Mouse (Mus musculus): ENCODE results near the gene Arpp21.

Arpp21 gene

DNA sequence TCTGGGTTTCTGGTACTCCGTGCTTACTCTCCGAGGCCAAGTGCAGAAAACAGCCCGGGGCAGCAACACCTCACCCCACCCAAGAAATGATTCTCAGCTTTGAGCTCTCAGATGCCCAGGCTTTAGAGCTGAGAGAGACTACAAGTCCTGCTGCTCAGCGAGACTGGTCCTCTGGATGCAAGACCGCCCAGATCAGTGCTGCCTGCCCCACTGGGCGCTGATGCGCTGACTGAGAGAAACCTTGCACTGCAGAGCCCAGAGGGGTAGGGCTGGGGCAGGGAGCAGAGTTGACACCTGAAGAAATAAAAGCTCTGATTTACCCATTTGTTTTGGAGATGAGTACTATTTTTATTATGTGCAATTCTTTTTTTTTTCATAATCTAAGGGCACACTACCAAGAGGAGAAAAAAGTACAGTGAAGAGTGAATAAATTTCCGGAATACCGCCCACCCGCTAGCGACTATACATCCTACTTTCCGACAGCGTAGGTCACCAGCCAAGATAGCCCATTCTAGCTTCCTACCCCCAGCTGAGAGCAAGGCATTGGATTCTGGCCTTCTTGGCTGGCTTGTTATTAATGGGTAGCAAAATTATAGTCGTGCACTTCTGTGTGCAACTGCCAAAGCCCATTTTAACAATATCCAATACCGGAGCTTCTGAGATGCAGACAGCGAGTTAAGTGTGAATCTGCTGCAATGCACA lies at the start of gene Arpp21:
TSS of gene Arpp21 (minus strand) at position 243 of the 702 bp plus-strand sequence.
- in situ Hi-C loops (cut with MboI; ENCODE audit: unreplicated experiment in 2 of 2), result no loop called here

DNA sequence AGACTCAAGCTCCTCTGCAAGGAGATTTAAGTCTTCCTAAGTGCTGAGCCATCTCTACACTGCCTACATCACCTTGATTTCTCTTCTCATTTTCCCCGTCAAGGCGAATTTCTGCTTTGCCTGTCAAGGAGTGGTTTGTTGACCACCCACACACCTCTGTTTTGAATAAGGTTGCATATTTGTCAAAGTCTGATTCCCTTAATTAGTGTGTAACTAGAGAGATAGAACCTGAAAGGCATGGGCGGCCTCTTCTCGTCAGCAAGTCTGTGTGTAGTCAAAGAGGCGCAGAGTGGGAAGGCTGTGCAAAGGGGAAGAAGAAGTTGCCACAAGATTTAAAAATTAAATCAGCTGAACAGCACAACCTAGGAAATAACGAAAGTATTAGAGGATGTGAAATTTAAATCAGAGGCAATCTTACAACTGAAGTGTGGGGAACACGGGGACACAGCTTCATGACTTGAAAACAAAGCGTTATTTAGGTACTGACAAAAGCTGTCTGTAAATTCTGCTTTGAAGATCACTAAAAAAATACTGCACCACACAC lies 36.8 kb upstream of the Arpp21 start:
- in situ Hi-C loops (cut with MboI; ENCODE audit: unreplicated experiment in 2 of 2), result no loop called here

DNA sequence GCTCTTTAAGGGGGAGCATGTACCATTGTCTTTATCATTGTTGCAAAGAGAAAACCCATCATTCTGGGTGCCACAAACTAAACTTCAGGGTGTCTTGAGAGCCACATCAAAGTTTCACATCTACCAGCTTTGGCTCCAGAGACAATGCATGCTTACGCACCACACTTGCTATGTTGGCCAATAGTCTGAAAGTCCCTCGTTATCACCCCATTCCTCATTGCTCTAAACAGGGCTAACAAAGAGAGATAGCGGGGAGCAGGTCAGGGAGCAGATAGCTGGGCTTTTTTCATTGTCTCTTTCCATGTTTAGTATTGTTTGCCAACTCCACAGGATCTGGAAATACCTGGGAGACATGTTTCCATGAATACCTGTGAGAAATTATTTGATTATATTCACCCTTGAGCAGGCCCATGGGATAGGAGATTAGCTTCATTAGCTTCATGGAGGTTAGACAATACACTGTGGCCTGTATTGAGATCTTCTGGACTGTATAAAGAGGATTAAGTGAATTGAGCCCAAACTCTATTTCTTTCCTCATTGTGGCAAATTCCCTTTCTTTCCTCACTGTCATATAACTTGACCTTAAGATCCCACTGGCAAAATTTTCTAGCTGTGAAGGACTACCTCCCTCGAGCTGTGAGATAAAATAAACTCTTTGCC lies 29.4 kb upstream of the Arpp21 start:
- in situ Hi-C loops (cut with MboI; ENCODE audit: unreplicated experiment in 2 of 2), result no loop called here

DNA sequence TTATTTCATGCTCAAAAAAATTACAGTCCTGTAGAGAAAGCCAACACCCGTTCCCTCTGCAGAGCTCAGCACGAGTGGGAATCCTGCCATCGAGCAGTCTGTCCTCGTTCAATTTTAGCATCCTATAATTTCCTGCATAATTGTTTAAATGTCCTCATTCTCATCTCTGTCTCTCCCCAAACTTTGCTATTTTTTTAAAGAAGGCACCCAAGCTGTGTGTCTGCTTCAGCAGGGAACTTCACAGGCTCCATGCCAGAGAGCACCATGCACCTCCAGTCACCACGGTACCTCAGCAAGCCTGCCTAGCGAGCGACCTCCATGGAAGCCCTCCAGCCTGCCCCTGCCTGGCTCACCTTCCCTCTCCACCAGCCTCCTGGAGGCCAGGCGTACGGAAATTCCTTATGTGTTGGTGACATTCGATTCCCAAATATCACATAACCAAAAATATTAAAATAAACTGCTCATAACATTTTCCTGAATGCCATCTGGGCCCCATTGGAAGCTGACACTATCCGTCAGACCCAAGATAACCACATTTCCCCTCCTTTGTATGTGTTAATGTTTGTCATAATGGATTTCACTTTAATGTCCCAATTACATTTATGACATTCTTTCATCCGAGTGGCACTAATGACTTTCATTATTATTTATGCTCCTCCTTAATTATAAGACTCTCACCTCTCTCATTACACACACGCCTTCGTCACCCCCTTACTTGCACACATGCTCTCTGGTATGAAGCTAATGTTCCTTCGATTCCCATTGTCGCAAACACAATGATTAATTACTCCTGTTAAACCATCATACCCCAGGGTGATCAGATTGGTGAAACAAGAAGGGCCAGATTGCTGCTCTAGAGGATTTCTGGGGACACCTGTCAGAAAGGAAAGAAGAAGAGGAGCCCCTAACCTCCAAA lies 26.5 kb upstream of the Arpp21 start:
- in situ Hi-C loops (cut with MboI; ENCODE audit: unreplicated experiment in 2 of 2), result no loop called here

DNA sequence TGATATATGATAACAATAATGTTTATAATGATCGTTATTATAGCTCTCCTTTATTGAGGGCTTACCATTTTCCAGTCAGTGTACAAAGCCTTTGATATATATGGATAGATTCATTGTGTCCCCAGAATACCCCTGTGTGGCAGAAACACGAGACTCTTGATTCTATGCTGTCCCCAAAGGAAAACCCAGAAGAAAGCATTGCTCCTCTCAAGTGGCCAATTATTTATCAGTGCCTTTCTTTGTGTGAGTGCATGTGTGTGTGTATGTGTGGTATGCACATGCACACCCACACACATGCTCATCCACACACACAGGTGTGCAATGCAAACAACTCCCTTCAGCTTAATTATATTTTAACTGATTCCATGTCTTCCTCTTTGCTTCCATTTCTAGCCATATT lies 25.8 kb upstream of the Arpp21 start:
- in situ Hi-C loops (cut with MboI; ENCODE audit: unreplicated experiment in 2 of 2), result no loop called here

DNA sequence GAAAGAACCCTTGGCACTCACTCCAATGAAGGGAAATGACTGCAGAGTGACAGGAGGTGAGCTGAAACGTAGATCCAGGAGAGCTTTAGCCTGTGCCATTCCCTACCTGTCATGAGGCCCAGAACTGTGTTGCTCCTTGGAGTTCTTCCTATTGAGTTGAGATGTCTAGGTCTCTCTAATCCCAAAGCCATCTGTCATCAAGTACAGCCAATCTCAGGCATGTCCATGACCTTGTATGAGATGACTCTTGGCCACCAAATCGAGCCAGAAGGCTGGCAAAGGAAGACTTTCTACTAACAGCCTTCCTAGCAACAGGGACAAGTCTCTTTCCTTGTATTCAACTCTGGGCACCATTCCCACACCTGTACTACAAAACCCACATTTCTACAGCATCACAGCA lies 25.0 kb upstream of the Arpp21 start:
- in situ Hi-C loops (cut with MboI; ENCODE audit: unreplicated experiment in 2 of 2), result no loop called here

DNA sequence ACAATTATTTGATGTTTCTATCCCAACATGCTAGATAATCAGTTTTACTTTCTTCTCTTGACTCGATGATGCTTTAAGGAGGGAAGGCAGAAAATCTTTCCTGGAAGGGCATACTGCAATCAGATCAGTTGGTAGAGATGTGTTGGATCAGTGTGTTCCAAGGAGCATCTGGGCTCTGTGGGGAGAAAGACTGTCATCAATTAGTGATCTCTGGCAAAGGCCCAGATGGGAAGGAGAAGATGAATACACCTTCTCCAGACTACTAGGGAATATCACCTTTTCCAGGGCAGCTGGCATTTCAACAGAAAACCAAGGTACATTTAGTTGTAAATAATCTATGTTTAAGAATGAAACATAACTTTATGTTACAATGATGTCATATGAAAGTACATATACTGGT lies 22.8 kb upstream of the Arpp21 start:
- in situ Hi-C loops (cut with MboI; ENCODE audit: unreplicated experiment in 2 of 2), result no loop called here

DNA sequence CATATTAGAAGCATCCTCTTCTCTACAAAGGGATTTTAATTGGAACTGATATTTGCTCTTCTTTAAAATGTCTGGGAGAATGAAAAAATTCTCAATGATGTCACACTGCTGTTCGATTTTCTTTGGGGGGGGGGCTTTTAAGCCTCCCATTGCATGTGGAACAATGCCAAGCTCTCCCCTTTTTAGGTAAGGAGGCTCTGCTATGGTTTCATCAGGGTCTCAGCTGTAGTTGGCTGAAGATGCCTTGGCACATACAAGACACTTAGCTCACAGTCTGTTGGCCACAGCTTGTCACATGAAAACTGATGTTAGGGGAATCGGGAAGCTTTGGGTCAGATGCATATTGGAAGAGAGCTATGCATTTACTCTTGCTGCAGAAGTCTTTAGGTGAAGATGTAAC lies 20.2 kb upstream of the Arpp21 start:
- in situ Hi-C loops (cut with MboI; ENCODE audit: unreplicated experiment in 2 of 2), result no loop called here

DNA sequence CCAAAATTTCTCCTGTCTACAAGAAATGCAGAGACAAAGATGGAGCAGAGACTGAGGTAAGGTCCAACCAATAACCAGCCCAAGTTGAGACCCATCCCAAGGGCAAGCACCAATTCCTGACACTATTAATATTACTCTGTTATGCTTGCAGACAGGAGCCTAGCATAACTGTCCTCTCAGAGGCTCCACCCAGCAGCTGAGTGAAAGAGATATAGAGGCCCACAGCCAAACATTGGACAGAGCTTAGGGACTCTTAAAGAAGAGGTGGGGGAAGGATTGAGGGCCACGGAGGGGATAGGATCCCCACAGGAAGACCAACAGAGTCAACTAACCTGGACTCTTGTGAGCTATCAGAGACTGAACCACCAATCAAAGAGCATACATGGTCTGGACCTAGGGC lies 18.0 kb upstream of the Arpp21 start:
- in situ Hi-C loops (cut with MboI; ENCODE audit: unreplicated experiment in 2 of 2), result no loop called here

DNA sequence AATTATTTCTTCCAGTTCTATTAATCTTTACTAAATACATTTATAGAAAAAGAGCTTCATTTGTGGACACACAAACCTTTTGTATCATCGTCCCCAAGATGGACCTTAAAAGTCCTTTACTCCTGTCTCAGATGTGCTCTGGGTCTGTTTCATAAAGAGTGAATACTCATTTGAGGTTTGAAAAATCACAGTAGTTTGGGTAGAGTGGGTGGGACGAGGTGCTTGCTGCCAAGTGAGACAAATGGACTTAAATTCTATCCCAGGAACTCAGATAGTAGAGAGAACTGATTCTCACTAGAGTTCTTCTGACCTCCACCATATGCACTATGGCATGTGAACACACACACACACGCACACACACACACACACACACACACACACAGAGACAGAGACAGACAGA lies 16.1 kb upstream of the Arpp21 start:
- in situ Hi-C loops (cut with MboI; ENCODE audit: unreplicated experiment in 2 of 2), result no loop called here

DNA sequence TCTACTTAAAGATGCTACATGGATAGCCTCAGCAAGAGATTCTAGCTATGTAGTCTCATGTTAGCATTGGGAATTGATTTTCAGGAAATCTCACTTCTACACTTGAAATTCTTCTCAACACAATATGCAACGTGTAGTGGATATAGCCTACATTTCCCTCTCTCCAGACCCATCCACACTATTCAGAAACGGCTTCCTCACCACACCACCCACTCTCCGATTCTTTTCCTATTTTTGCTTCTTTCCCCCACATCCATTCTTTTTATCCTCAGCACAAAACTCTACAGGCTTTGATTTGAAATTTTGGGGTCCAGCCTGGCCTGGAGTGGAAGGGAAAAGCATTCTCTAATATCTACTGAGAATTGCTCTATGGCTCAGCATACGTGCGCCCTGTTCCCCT lies 15.6 kb upstream of the Arpp21 start:
- in situ Hi-C loops (cut with MboI; ENCODE audit: unreplicated experiment in 2 of 2), result no loop called here

DNA sequence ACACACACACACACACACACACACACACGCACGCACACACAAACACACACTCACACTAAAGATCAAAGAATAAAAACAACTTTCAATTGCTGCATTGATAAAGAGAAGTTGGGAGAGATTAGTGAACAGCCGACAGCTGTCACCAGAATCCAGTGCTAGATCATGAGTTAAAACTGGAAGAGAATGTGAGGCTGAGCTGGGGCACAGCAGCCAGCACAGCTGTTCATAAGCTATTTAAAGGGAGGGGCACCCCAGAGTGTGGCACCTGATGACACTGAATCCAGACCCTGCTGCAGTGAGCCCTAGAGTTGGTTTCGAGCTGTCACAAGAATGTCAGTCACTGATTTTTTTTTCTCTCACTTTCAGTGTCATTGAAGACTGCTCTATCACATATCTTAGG lies 14.0 kb upstream of the Arpp21 start:
- in situ Hi-C loops (cut with MboI; ENCODE audit: unreplicated experiment in 2 of 2), result no loop called here

DNA sequence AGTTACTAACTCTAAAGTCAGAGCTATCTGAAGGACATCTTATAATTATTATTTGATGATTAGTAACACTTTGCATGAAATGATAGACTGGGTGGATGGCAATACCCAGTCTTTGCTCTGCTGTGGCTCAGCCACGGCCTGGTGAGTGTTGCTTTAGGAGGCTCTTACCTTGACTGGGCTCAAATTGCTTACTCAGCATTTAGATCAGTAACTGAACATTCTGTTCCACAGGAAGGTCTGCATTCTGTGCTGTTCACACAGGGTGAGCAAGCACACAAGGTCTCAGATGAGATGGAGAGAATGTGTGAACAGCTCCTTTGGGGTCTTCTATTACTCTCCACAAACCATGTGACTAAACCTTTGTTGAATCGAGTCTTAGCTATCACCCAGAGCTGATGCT lies 11.4 kb upstream of the Arpp21 start:
- in situ Hi-C loops (cut with MboI; ENCODE audit: unreplicated experiment in 2 of 2), result no loop called here

DNA sequence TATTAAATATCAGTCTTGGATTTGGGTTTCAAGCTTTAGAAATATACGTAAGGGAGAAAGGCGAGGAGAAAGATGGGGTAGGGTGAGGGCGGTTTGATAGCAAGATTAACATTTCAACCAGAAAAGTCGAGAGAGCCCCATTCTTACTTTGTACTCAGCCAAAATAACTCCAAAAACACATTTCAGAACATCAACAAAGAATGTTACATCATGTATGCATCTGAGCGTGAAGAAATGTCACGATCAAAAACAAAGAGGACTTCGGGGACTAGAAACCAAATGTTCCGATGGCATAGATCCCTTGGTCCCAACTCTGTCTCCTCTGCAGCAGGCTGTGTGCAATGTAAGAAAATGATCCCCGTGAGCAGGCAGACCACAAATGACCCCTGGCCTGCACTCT lies 2.4 kb upstream of the Arpp21 start:
- in situ Hi-C loops (cut with MboI; ENCODE audit: unreplicated experiment in 2 of 2), result no loop called here

DNA sequence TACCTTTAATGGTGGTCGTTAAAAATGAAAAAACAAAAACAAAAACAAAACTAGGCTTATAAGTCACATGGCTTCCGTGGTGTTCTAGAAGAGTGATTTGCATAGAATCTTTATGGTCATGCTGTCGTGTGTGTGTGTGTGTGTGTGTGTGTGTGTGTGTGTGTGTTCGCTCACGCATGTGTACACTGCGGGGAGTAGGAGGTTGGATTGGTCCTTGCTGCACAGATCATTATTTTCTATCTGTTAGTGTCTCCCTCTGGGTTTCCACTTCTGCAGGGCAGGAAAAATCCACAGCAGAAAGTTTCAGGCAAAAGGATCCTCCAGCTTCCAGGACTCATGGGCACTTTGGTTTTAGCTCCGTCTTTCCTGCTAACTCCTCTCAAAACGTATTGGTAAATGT lies 813 bp upstream of the Arpp21 start:
- in situ Hi-C loops (cut with MboI; ENCODE audit: unreplicated experiment in 2 of 2), result no loop called here

DNA sequence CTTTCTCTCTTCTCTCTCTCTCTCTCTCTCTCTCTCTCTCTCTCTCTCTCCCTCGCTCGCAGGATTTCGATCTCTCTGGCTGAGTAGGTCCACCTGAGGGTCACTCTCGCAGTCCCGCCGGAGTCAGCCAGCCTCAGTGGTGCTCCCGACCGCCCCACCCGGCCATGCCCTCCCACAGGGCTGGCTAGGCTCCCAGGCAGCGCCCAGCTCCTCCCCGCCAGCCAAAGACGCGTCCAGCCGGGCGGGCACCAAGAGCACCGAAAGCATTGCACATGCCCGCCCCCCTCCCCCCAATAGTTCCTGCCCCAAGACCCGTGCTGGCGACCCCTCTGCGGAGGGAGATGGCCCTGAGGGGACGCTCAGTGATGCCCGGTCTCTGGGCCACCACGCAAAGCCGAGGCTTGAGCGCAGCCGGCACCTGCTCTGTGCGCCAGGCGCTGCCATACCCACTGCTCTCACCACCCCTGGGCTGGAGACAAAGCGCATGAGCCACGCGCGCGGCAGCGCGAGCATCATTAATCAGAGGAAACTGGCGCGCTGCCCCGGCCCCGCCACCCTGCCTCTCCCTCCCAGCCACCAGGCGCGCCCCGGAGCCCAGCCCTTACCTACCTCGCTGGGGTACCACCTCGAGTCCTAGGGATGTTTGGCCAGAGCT lies 570 bp downstream of the Arpp21 start:
- in situ Hi-C loops (cut with MboI; ENCODE audit: unreplicated experiment in 2 of 2), result no loop called here

DNA sequence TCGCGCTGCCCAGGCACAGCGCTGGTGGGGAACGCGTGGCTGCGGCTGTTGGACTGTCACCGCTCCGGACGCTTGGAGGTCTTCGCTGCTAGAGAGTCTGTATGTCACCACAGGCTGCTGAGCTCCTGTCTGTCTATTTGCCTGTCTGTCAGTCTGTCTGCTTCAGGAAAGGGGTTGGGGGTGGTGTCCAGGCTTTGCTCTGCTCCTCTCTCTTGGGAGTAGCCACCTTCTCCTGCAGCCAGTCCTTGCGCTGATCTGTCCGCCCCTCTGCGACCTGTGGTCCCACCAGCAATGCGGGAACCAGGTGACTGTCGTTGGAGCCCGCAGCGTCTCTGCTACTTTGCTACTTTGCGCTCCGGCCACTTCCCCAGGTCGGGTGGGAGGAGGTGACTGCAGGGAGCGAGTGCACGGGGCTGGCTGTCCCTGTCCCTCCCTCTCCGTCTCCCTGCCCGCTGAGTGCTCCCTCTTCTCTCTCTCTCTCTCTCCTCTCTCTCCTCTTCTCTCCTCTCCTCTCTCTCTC lies 1.2 kb downstream of the Arpp21 start:
- in situ Hi-C loops (cut with MboI; ENCODE audit: unreplicated experiment in 2 of 2), result no loop called here

DNA sequence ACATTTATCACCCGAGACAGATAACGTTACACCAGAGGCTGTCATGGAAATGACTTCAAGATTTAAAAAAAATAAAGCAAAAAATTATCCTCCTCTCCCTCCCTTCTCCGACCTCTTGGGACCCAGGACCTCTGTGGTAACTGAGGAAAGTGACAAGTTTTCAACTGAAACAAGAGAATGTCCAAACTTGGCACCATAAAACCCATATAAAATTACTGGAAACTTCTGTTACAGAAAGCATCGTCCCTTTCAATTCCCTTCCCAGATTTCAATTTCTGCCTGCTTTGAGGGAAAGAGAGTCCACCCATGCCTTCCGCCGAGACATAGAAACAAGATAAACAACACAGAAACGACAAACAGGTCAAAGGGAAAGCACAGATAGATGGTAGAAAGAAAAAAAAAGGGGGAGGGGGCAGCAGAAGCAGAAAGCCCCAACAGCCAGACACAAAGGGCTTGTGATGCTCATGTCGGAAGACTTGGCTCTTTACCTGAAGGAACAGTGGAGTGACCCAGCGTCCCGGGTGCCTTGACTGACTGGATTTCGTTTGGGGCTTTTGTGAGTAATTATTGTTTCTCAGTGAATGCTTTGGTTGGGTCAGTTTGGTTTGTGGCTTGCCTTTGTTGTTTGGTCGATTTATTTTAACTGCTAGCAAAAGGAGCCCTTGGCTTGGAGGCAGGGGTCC lies 1.8 kb downstream of the Arpp21 start:
- in situ Hi-C loops (cut with MboI; ENCODE audit: unreplicated experiment in 2 of 2), result no loop called here

DNA sequence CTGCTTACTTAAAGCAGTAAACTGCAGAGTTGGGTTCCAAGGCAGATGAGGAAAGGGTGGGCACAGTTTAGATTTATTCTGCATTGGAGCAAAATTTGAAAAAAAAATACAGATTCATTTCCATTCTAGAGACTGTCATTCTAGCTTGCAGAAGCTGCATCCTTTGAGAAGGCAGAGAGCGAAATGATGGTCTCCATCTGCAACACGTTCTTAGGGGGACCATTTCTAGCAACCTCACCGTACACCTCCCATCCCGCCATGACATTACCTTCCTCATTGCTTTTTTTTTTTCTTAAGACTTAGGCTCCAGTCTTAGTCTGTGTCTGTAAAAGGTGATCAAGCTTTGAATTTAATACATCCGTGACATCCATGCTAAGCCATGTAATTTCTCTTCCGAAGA lies 2.4 kb downstream of the Arpp21 start:
- in situ Hi-C loops (cut with MboI; ENCODE audit: unreplicated experiment in 2 of 2), result no loop called here

Data from v-Abl transformed pro-B cells (cell line).